Comparison of ENCODE assay signal across 8 mouse cellular contexts in genomic region chr10:83637295-83637694, GRCm38 (mm10). TPM values are rescaled to one million over a fixed set of nuclear protein-coding genes. Genes with fewer than 3 reads are reported as not detected.
A peak's percentile ranks its signal among the peaks of the same experiment; 100 is the strongest.
DNase-seq lines count a peak whose midpoint lies in the region; ATAC-seq and TF ChIP-seq lines count a peak whose summit lies in the region.
"Had no signal": no experiment of that assay in that cellular context is flagged by ENCODE, and none has a peak within 500 bp of the region (broad histone marks: within the 10 kb centered on the region; RNA-seq: fewer than 3 reads in every experiment).

No protein-coding gene starts in this region.

- peak overlapping the region; percentile 38 for H3K4me2 ChIP-seq in heart, embryonic 14.5 days (ENCODE audit: low read length)
- H3K4me2 ChIP-seq: neural tube, embryonic 13.5 days had no signal

- H3K36me3 ChIP-seq in MEL (ENCODE audit: control insufficient read depth in 1 of 2, insufficient read depth in 2 of 2, low read length in 2 of 2): no peaks in the 10 kb centered on the region
- H3K36me3 ChIP-seq in heart, embryonic 14.5 days (ENCODE audit: control insufficient read depth, insufficient read depth, low read length): peaks cover 11% of the 10 kb centered on the region

- DNase-seq in MEL (ENCODE audit: low read depth, low spot score): peak; percentile 32
- DNase-seq in adrenal gland, adult 2 months: peak; percentile 80
- peak; percentile 58 to 74 for DNase-seq in layer of hippocampus, postnatal 36 days
- DNase-seq in lung, postnatal 4 days: peak; percentile 75 to 89
- peak; percentile 56 to 86 for DNase-seq in urinary bladder, postnatal 36 days (ENCODE audit: low spot score in 2 of 2)

- no peaks in the 10 kb centered on the region for H3K79me2 ChIP-seq in MEL (ENCODE audit: control insufficient read depth, insufficient read depth, low read length, poor library complexity)

- no peak for TF ChIP-seq CTCF in MEL (IDR thresholded peaks at IDR 0.05 in 2 of 3, conservative IDR thresholded peaks at IDR 0.05 in 1 of 3; ENCODE audit: control insufficient read depth in 1 of 3, insufficient read depth in 1 of 3, low read depth in 2 of 3, low read length in 3 of 3, poor library complexity in 1 of 3, severe bottlenecking in 1 of 3)
- TF ChIP-seq CTCF in embryonic fibroblast, embryonic 13.5 days (IDR thresholded peaks at IDR 0.05; ENCODE audit: borderline replicate concordance, insufficient read depth, low read length): no peak

- no peak for TF ChIP-seq POLR2A in MEL (IDR thresholded peaks at IDR 0.05; ENCODE audit: control insufficient read depth in 1 of 2, insufficient read depth in 1 of 2, low read depth in 1 of 2, low read length in 2 of 2, poor library complexity in 1 of 2)
- TF ChIP-seq POLR2A in embryonic fibroblast, embryonic 13.5 days (IDR thresholded peaks at IDR 0.05; ENCODE audit: low read depth, low read length): 0 out of 2 replicates have a peak, but pooled peaks have one; percentile 17

- TF ChIP-seq RAD21 in MEL (IDR thresholded peaks at IDR 0.05; ENCODE audit: low read depth, low read length): no peak

- no peak for TF ChIP-seq EP300 in MEL (IDR thresholded peaks at IDR 0.05; ENCODE audit: low read depth in 1 of 2, low read length in 2 of 2)

- H3K9ac ChIP-seq in MEL (ENCODE audit: control insufficient read depth, low read depth, low read length, poor library complexity, severe bottlenecking): no peak overlapping the region
- peak overlapping the region; percentile 34 for H3K9ac ChIP-seq in heart, embryonic 14.5 days (ENCODE audit: low read length)
- H3K9ac ChIP-seq: neural tube, embryonic 13.5 days had no signal

- 5% methylated on average over 6 of the region's 6 CpGs for WGBS in heart, embryonic 14.5 days

- no peak overlapping the region for H3K27ac ChIP-seq in MEL (ENCODE audit: control insufficient read depth, low read depth, low read length)
- H3K27ac ChIP-seq in embryonic fibroblast, embryonic 13.5 days (ENCODE audit: insufficient read depth, low read length): peak overlapping the region; percentile 44
- peak overlapping the region; percentile 40 to 59; a peak in 3 of 4 replicates for H3K27ac ChIP-seq in heart, embryonic 14.5 days (replicated peaks in 1 of 2; ENCODE audit: control insufficient read depth in 1 of 2, insufficient read depth in 1 of 2, low read depth in 2 of 2, low read length in 2 of 2)
- H3K27ac ChIP-seq: neural tube, embryonic 13.5 days had no signal

- H3K4me1 ChIP-seq in MEL (ENCODE audit: control insufficient read depth in 1 of 2, insufficient read depth in 2 of 2, low read length in 2 of 2): peaks cover 0 to 2% of the 10 kb centered on the region in 2 experiments; a peak in 1 of 4 replicates
- no peaks in the 10 kb centered on the region for H3K4me1 ChIP-seq in embryonic fibroblast, embryonic 13.5 days (ENCODE audit: control insufficient read depth, insufficient read depth, low read length)
- H3K4me1 ChIP-seq in heart, embryonic 14.5 days (ENCODE audit: control insufficient read depth in 2 of 2, insufficient read depth in 2 of 2, low read length in 2 of 2): peaks cover 3 to 18% of the 10 kb centered on the region in 2 experiments

- H3K9me3 ChIP-seq in MEL (replicated peaks; ENCODE audit: insufficient read depth, low read length): no peaks in the 10 kb centered on the region
- no peaks in the 10 kb centered on the region for H3K9me3 ChIP-seq in heart, embryonic 14.5 days (ENCODE audit: control insufficient read depth, low read length)
- H3K9me3 ChIP-seq: neural tube, embryonic 13.5 days had no signal

- H3K27me3 ChIP-seq in MEL (ENCODE audit: control insufficient read depth in 1 of 2, insufficient read depth in 2 of 2, low read length in 2 of 2): no peaks in the 10 kb centered on the region
- H3K27me3 ChIP-seq in heart, embryonic 14.5 days (ENCODE audit: control insufficient read depth, insufficient read depth, low read length): no peaks in the 10 kb centered on the region
- H3K27me3 ChIP-seq: neural tube, embryonic 13.5 days had no signal

- 0 out of 2 replicates have a peak, but pooled peaks have one; percentile 33 for ATAC-seq in heart, embryonic 14.5 days (ENCODE audit: insufficient number of reproducible peaks, insufficient read depth, low FRiP score, low read depth)

- H3K4me3 ChIP-seq in MEL (ENCODE audit: control insufficient read depth in 1 of 2, insufficient read depth in 1 of 2, low read depth in 2 of 2, low read length in 2 of 2): no peak overlapping the region
- H3K4me3 ChIP-seq in embryonic fibroblast, embryonic 13.5 days (ENCODE audit: insufficient read depth, low read length): no peak overlapping the region
- H3K4me3 ChIP-seq in heart, embryonic 14.5 days (ENCODE audit: control insufficient read depth in 1 of 2, insufficient read depth in 1 of 2, low read depth in 1 of 2, low read length in 2 of 2): no peak overlapping the region
- H3K4me3 ChIP-seq: neural tube, embryonic 13.5 days had no signal

TF ChIP-seq in MEL, 35 proteins besides CTCF, POLR2A, EP300 and RAD21:
- TF ChIP-seq NRF1 (IDR thresholded peaks at IDR 0.05; ENCODE audit: insufficient read depth, low read depth, low read length, poor library complexity, severe bottlenecking) (no peak), ZKSCAN1 (IDR thresholded peaks at IDR 0.05; ENCODE audit: low read depth, low read length) (no peak), NELFE (IDR thresholded peaks at IDR 0.05; ENCODE audit: low read depth, low read length) (no peak), MYB (IDR thresholded peaks at IDR 0.05; ENCODE audit: low read depth, low read length) (no peak), E2F4 (IDR thresholded peaks at IDR 0.05; ENCODE audit: borderline replicate concordance, low read depth, low read length) (no peak), USF1 (IDR thresholded peaks at IDR 0.05; ENCODE audit: low read depth, low read length) (0 out of 2 replicates have a peak, but pooled peaks have one; percentile 16), POLR2AphosphoS5 (IDR thresholded peaks at IDR 0.05; ENCODE audit: borderline replicate concordance, low read depth, low read length) (no peak), POLR2AphosphoS2 (IDR thresholded peaks at IDR 0.05; ENCODE audit: low read length) (no peak)

RNA-seq across cellular contexts. Expression of gene Appl2, which starts 11.2 kb away (rescaled TPM):
- total RNA-seq in MEL (2012; rRNA removed): 0.15 TPM in 1 of 2 replicates, not detected in the other
- under 1 TPM in 1 of 2 experiments, not detected in 1; 0.99 TPM for polyA plus RNA-seq in MEL (2012; ENCODE audit: insufficient read depth in 1 of 2, insufficient read length in 2 of 2, low read depth in 1 of 2, low replicate concordance in 2 of 2, missing spikeins in 1 of 2)
- total RNA-seq in adrenal gland, adult 2 months (2021): 100 to 1,000 TPM in 1 of 2 experiments, 10 to 100 TPM in 1; 51.2 to 190 TPM
- 244 and 584 TPM in 2 replicates for polyA plus RNA-seq in adrenal gland, adult 2 months (2012; rRNA removed)
- 30.5 and 31.1 TPM in 2 replicates for polyA plus RNA-seq in embryonic fibroblast, embryonic 13.5 days (2011; ENCODE audit: insufficient read length, low read depth, missing spikeins)
- polyA plus RNA-seq in heart, embryonic 14.5 days (2014; fragmentation: Nextera tagmentation; extraction: Ambion mirVana): 33.0 and 34.9 TPM in 2 replicates
- total RNA-seq in layer of hippocampus, postnatal 36 days (2021): 10 to 100 TPM; 78.0 to 81.1 TPM

Comparison
In these comparisons a context has a peak if more than half of its experiments do, and no peak if none do; other contexts are left out.
1. DNase-seq: peak in every context shown above with its lines; median percentile 82 in lung, postnatal 4 days; 80 in adrenal gland, adult 2 months; 71 in urinary bladder, postnatal 36 days; 66 in layer of hippocampus, postnatal 36 days; 32 in MEL.